Mouse (Mus musculus) cerebellum, adult 2 months (tissue): ENCODE measurements at regions not wholly inside any gene's neighbourhood (a gene's known extent, or its start where the extent isn't known, plus 50 kb on each side); places are given as distances from the start of the nearest gene placed in this dataset.
"Not testable (repeated sequence)": the region's sequence is repeated elsewhere in the genome, so short reads cannot be mapped to it uniquely, and the experiment has no call there.

Experiments
- CTCF ChIP-seq: fragments of 200-500 bp; IDR thresholded peaks from 2 replicates; pipeline ENCODE4 v1.5.1; 2011; ENCODE audit warnings: low read depth, mild to moderate bottlenecking, control low read depth, low read length, moderate library complexity, borderline replicate concordance; ENCODE audit not compliant: insufficient read depth
- POLR2A ChIP-seq: fragments of 200-500 bp; IDR thresholded peaks from 2 replicates; pipeline ENCODE4 v1.6.1; 2011; ENCODE audit warnings: low read length, control low read depth, borderline replicate concordance; ENCODE audit not compliant: insufficient read depth

DNA sequence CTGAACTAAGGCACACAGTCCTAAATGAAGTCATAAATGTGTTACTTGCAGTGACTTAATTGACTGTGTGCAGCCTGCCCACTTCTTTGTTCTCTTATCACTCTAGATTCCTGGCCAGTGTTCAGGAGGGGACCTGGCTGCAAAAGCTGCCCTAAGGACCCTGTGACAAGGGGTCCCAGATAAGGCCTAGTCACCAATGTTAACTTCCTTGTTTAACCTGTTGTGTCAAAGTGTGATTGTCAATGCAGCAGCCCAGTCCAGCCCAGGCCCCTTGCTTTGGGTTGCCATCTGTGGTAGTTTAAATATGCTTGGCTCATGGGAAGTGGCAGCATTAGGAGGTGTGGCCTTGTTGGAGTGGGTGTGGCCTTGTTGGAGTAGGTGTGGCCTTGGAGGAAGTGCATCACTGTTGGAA lies 661.1 kb upstream of the Gm19410 start:
- not testable (repeated sequence) for TF ChIP-seq POLR2A, CTCF
